20 mouse cellular contexts compared by ENCODE assay signal in the genomic region with DNA sequence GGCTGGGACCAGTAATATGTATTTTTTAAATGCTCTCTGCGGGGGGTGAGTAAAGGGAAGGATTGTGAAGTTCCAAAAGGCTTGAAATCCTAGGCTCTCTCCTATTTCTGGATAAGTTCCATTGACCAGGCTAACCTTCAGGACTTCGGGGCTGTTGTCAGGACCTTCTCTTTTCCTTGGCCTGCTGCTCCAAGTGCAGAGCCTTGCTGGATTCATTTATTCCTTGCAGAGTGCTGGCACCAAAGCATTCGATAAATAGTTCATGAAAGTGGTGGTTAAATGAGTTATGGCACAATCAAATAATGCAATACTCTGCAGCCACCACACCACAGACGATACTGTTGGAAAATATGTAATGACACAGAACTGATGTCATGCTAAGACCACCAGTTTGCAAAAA.
"Had no signal": no experiment of that assay in that cellular context is flagged by ENCODE, and none has a peak within 500 bp of the region (broad histone marks: within the 10 kb centered on the region; RNA-seq: fewer than 3 reads in every experiment).

No protein-coding gene starts in this region.

- ATAC-seq: liver, postnatal 0 days; lung, postnatal 0 days; midbrain, embryonic 16.5 days had no signal

- DNase-seq: liver, postnatal 0 days; lung, adult 2 months; lung, postnatal 14 days; lung, postnatal 36 days; midbrain, embryonic 14.5 days; right cerebral cortex, postnatal 14 days; spleen, adult 18-20 months; thymus, adult 2 months; thymus, postnatal 25 days; thymus, postnatal 4 days had no signal

- H3K27me3 ChIP-seq: liver, embryonic 15.5 days; lung, embryonic 15.5 days; megakaryocyte, embryonic 14.5 days; neural tube, embryonic 12.5 days; stomach, embryonic 15.5 days had no signal

- H3K4me3 ChIP-seq: liver, embryonic 15.5 days; lung, embryonic 15.5 days; megakaryocyte, embryonic 14.5 days; midbrain, embryonic 12.5 days; neural tube, embryonic 12.5 days; stomach, embryonic 15.5 days had no signal

- H3K36me3 ChIP-seq: liver, embryonic 15.5 days; lung, embryonic 15.5 days; midbrain, embryonic 12.5 days; neural tube, embryonic 12.5 days; stomach, embryonic 15.5 days had no signal

- H3K9ac ChIP-seq: liver, embryonic 15.5 days; liver, postnatal 0 days; lung, embryonic 15.5 days; midbrain, embryonic 12.5 days; neural tube, embryonic 12.5 days; stomach, embryonic 15.5 days had no signal

- H3K4me1 ChIP-seq: liver, embryonic 15.5 days; lung, embryonic 15.5 days; megakaryocyte, embryonic 14.5 days; midbrain, embryonic 12.5 days; neural tube, embryonic 12.5 days; stomach, embryonic 15.5 days had no signal

- H3K4me2 ChIP-seq: liver, embryonic 15.5 days; lung, embryonic 15.5 days; midbrain, embryonic 12.5 days; neural tube, embryonic 12.5 days; stomach, embryonic 15.5 days had no signal

- H3K9me3 ChIP-seq: liver, embryonic 15.5 days; lung, embryonic 15.5 days; midbrain, embryonic 12.5 days; neural tube, embryonic 12.5 days; stomach, embryonic 15.5 days had no signal

- H3K27ac ChIP-seq: liver, embryonic 15.5 days; lung, embryonic 15.5 days; macrophage; midbrain, embryonic 12.5 days; neural tube, embryonic 12.5 days; stomach, embryonic 15.5 days; stomach, postnatal 0 days had no signal
